Mouse (Mus musculus) midbrain, embryonic 14.5 days (tissue): ENCODE results near the gene Rita1. TPM values are rescaled to one million over a fixed set of nuclear protein-coding genes. Genes with fewer than 3 reads are reported as not detected.

Experiments
- ATAC-seq: fragments of 200-750 bp; cut with Nextera tagmentation; 2 replicates; pipeline ENCODE4 v1.8.0; 2017; ENCODE audit warnings: moderate number of reproducible peaks, moderate library complexity; ENCODE audit not compliant: low FRiP score, low TSS enrichment
- DNase-seq: peaks from one replicate; pipeline ENCODE4 v3.0.0-alpha.2; 2015
- H3K27ac ChIP-seq: fragments of 300-500 bp; sonication (generic); replicated peaks from 2 replicates; pipeline ENCODE4 v1.5.1; 2014; ENCODE audit warnings: mild to moderate bottlenecking, low read depth, low read length, moderate library complexity
- H3K27me3 ChIP-seq: fragments of 300-500 bp; sonication (generic); 2 replicates; pipeline ENCODE4 v1.6.1; 2014; ENCODE audit warnings: low read length, control low read depth, mixed read lengths; ENCODE audit not compliant: control insufficient read depth, insufficient read depth
- H3K36me3 ChIP-seq: fragments of 300-500 bp; sonication (generic); 2 replicates; pipeline ENCODE4 v1.6.1; 2014; ENCODE audit warnings: low read length, control low read depth; ENCODE audit not compliant: control insufficient read depth, insufficient read depth
- H3K4me1 ChIP-seq: fragments of 300-500 bp; sonication (generic); 2 replicates; pipeline ENCODE4 v1.6.1; 2014; ENCODE audit warnings: mild to moderate bottlenecking, antibody characterized with exemption, low read length, control low read depth; ENCODE audit not compliant: control insufficient read depth, insufficient read depth
- H3K4me2 ChIP-seq: fragments of 300-500 bp; sonication (generic); 2 replicates; pipeline ENCODE4 v1.6.1; 2014; ENCODE audit warnings: mild to moderate bottlenecking, low read length, moderate library complexity
- H3K4me3 ChIP-seq: fragments of 300-500 bp; sonication (generic); replicated peaks from 2 replicates; pipeline ENCODE4 v1.5.1; 2014; ENCODE audit warnings: low read depth, low read length
- H3K9ac ChIP-seq: fragments of 300-500 bp; sonication (generic); replicated peaks from 2 replicates; pipeline ENCODE4 v1.6.1; 2014; ENCODE audit warnings: mild to moderate bottlenecking, low read length, moderate library complexity
- H3K9me3 ChIP-seq: fragments of 300-500 bp; sonication (generic); 2 replicates; pipeline ENCODE4 v1.6.1; 2016; ENCODE audit warnings: low read length, control low read depth, mixed read lengths; ENCODE audit not compliant: control insufficient read depth
- WGBS: fragments of 180-500 bp; shearing (Covaris S2); extraction: QIAGEN DNeasy Blood & Tissue Kit; methylation state at CpG from one replicate; pipeline ENCODE4 v1.1.7; 2014; 5-methylcytosine and 5-hydroxymethylcytosine counted together
- polyA plus RNA-seq: library from polyadenylated mRNA; unstranded; fragments of >200 nt; fragmentation: Nextera tagmentation; extraction: Ambion mirVana; gene quantifications from 2 replicates; pipeline ENCODE4 v1.2.1, GENCODE M21; 2014

The Rita1 gene
- polyA plus RNA-seq, 1 experiment from 2014 or later: 20.6 TPM

DNA sequence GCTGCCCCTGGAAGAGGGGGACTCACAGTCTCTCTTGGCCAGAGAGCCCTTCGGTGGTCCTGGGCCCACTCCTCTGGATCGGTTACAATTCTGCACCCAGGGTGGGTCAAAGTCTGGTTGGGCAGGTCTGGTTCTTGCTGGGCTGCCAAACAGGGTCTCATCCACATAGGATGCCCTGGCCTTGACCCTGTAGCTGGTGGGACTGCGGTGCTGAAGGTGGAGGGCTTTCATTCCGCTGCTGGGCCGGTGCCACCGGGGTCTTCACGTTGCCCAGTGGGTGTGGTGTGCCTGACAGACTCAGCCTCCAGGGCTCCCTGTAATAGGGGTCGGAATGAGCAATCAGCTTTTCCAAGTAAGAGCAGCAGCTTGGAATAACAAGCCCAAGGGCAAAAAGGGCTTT is 973 bp downstream of the Rita1 start:
- peak overlapping the region; percentile 57 for H3K9ac ChIP-seq
- H3K4me2 ChIP-seq: peak overlapping the region; percentile 85
- 0 out of 2 replicates have a peak overlapping the region, but pooled peaks have one; percentile 8 for H3K27ac ChIP-seq
- H3K4me1 ChIP-seq: peaks cover 14% of the 10 kb centered on the region
- H3K9me3 ChIP-seq: no peaks in the 10 kb centered on the region
- no peaks in the 10 kb centered on the region for H3K27me3 ChIP-seq
- no peak for ATAC-seq
- peak overlapping the region; percentile 68 for H3K4me3 ChIP-seq
- 52% methylated on average over 8 of the region's 8 CpGs for WGBS
- no peak for DNase-seq
- peaks cover 7% of the 10 kb centered on the region; the same call in 1 of the 2 replicates for H3K36me3 ChIP-seq

DNA sequence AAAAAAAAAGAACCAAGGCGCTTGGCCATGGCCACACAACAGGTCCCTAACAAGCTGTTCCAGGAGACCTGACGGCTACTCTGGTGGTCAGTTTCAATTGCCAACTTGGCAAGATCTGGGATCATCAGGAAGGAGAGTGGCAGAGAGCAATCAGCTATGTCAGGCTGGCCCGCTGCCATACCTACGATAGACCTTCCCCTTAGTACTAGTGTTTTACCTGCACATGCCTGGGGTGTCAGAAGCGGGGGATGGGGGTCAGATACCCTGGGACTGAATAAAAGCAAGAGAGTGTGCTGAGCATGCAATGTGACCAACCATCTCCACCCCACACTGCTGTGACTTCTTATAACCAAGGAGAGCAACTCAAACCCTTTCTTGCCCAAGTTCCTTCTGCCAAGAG is 1.5 kb downstream of the Rita1 start:
- Histone ChIP-seq H3K4me3 (peak overlapping the region; percentile 68), H3K4me2 (peak overlapping the region; percentile 85), H3K27me3 (no peaks in the 10 kb centered on the region), H3K9ac (no peak overlapping the region; the same call in 1 of the 2 replicates), H3K36me3 (peaks cover 7% of the 10 kb centered on the region; the same call in 1 of the 2 replicates), H3K9me3 (no peaks in the 10 kb centered on the region), H3K27ac (no peak overlapping the region), H3K4me1 (peaks cover 14% of the 10 kb centered on the region)
- 92% methylated on average over 5 of the region's 5 CpGs for whole genome bisulfite sequencing
- ATAC-seq (no peak), DNase-seq (no peak)

DNA sequence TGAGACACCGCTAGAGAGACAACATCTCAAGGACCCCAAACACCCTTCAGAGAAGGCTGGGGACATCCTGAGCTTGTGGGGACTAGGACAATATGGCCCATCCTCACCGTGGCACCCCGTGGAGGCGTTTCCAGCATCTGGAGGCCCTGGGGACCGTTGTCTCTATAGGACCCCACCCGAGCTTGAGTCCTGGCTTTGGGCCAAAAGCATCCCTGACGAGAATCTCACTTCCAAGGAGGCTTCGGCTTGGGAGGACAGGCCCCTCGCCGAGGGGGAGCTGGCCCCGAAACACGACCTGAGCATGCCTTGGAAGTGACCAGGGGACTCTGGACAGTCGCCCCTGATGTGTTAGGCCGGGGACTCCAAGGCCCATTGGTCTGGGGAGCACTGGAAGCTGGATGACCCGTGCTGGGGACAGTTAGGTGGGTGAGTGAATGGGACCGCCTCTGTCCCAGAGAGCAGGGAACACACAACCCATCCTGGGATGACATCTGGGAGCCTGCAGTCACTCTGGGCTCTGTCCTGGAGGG is 3.1 kb downstream of the Rita1 start:
- no peak overlapping the region for H3K9ac ChIP-seq
- DNase-seq: no peak
- H3K9me3 ChIP-seq: no peaks in the 10 kb centered on the region
- peaks cover 18% of the 10 kb centered on the region for H3K4me1 ChIP-seq
- H3K27me3 ChIP-seq: no peaks in the 10 kb centered on the region
- H3K27ac ChIP-seq: no peak overlapping the region
- no peak overlapping the region for H3K4me2 ChIP-seq
- 89% methylated on average over 16 of the region's 16 CpGs for WGBS
- ATAC-seq: no peak
- no peak overlapping the region for H3K4me3 ChIP-seq
- peaks cover 7% of the 10 kb centered on the region; the same call in 1 of the 2 replicates for H3K36me3 ChIP-seq

DNA sequence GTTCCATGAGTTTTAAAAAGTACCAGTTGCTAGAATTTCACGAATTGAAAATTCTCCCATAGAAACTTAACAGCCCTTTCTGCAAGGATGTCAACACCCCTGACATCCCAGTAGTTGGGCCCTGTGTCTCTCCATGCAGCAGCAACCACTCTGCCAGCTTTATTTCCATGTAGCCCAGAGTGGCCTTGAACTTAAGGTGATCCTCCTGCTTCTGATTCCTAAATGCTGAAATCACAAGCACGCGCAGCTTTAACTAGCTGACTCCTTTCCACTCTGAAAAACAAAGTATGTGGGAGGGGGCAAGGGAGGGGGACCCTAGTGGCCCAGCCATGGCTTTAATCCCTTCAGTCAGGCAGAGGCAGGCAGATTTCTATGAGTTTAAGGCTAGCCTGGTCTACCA is 5.1 kb downstream of the Rita1 start:
- WGBS: 79% methylated on average over 3 of the region's 3 CpGs
- Histone ChIP-seq H3K9ac (no peak overlapping the region), H3K36me3 (peaks cover 7% of the 10 kb centered on the region; the same call in 1 of the 2 replicates), H3K4me1 (peaks cover 15% of the 10 kb centered on the region), H3K27ac (no peak overlapping the region), H3K4me2 (no peak overlapping the region), H3K9me3 (no peaks in the 10 kb centered on the region), H3K4me3 (no peak overlapping the region), H3K27me3 (no peaks in the 10 kb centered on the region)
- ATAC-seq (no peak), DNase-seq (no peak)

DNA sequence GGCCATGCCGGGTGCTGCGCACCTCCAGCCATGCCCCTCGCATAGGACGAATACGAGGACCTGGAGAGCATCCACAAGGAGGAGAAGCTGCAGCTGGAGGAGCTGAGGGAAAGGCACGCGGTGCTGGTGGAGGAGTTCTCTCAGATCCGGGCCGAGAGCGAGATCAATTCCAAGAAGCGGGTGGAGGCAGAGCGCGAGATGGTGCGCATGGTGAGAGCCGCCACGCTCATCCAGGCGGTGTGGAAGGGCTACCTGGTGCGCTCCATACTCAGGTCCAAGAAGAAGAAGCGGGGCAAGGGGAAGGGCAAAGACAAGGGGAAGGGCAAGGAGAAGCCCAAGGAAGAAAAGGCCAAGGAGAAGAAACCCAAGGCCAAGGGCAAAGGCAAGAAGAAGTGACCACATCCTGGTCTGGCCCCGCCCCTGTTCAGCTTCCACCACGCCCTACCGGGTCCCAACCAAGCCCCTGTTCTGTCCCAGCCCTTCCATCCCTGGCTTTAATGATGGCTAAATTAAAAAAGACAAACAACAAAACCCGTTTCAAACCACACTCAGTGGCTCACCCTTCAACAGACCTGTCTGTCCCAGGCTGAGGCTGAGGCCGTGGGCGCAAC is 5.7 kb downstream of the Rita1 start:
- no peak overlapping the region for H3K27ac ChIP-seq
- H3K4me2 ChIP-seq: no peak overlapping the region
- peaks cover 7% of the 10 kb centered on the region; the same call in 1 of the 2 replicates for H3K36me3 ChIP-seq
- H3K4me3 ChIP-seq: no peak overlapping the region
- no peak for ATAC-seq
- DNase-seq: no peak
- H3K4me1 ChIP-seq: peaks cover 12% of the 10 kb centered on the region
- no peaks in the 10 kb centered on the region for H3K9me3 ChIP-seq
- no peak overlapping the region for H3K9ac ChIP-seq
- 66% methylated on average over 25 of the region's 25 CpGs for WGBS
- H3K27me3 ChIP-seq: no peaks in the 10 kb centered on the region

DNA sequence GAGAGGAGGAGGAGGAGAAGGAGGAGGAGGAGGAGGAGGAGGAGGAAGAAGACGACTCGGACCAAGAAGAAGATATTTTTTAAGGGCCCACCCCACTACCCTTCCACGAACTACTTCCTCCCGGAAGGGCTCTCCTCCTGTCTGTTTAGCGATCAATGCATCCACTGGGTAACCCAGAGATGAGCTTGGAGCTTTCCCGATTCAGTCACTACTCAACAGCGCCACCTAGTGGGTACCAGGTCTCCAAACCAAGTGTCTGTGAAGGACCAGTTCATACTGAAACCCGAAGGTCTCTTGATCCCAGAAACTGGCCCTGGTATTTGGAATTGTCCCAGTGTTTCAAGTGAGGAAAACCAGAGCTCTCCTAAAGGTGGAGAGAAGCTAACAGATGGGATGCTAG is 6.7 kb downstream of the Rita1 start:
- no peaks in the 10 kb centered on the region for H3K9me3 ChIP-seq
- H3K4me1 ChIP-seq: peaks cover 4% of the 10 kb centered on the region; the same call in 1 of the 2 replicates
- no peak overlapping the region; the same call in 1 of the 2 replicates for H3K9ac ChIP-seq
- peak overlapping the region; percentile 68 for H3K27ac ChIP-seq
- H3K36me3 ChIP-seq: peaks cover 7% of the 10 kb centered on the region; the same call in 1 of the 2 replicates
- H3K27me3 ChIP-seq: no peaks in the 10 kb centered on the region
- peak overlapping the region; percentile 31 for H3K4me3 ChIP-seq
- DNase-seq (peak; percentile 97), ATAC-seq (peak; percentile 80)
- 2% methylated on average over 8 of the region's 8 CpGs for WGBS
- peak overlapping the region; percentile 65 for H3K4me2 ChIP-seq

DNA sequence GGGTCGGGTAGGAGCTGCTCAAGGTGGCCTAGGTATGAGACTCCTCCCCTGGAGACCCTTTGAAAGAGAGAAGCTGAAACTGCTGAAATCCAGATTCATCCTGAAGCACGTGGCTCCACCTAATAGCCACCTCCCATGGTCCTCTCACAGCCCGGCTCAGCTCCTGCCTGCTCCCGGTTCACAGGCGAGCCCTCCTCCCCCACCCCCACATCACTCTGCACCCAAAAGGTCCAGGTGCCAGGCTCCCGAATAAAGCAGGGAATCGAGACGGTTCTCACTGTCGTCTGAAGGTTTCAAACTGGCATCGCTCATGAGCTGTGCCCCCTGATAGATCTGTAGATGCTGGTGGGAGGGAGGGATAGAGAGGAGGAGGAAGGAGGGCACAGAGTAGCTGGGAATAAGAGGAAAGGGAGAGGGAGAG is 7.1 kb downstream of the Rita1 start:
- peak; percentile 41; the same call in 1 of the 2 replicates for ATAC-seq
- Histone ChIP-seq H3K4me2 (peak overlapping the region; percentile 65), H3K4me3 (peak overlapping the region; percentile 31), H3K27ac (peak overlapping the region; percentile 68), H3K9ac (peak overlapping the region; percentile 37; the same call in 1 of the 2 replicates), H3K36me3 (peaks cover 7% of the 10 kb centered on the region; the same call in 1 of the 2 replicates), H3K27me3 (no peaks in the 10 kb centered on the region), H3K9me3 (no peaks in the 10 kb centered on the region), H3K4me1 (peaks cover 4% of the 10 kb centered on the region; the same call in 1 of the 2 replicates)
- WGBS: 3% methylated on average over 10 of the region's 10 CpGs
- DNase-seq: peak; percentile 44

DNA sequence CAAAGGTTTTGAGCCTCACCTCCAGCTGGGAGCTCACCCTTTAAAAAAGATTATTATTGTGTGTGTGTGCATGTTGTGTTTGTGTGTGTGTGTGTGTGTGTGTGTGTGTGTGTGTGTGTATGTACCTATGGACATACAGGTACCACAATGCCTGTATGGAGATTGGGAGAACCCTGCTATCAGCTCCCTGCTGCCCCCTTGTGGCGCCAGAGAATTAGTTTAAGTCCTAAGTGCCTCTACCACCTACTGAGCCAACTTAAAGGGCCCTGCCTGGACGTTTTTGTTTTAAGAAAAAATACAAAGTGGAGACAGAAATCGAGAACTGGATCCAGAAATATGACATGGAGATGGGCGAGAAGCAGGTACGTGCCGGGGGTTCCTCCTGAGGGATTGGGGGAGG is 7.5 kb downstream of the Rita1 start:
- Histone ChIP-seq H3K4me2 (peak overlapping the region; percentile 65), H3K36me3 (peaks cover 7% of the 10 kb centered on the region; the same call in 1 of the 2 replicates), H3K27me3 (no peaks in the 10 kb centered on the region), H3K4me1 (peaks cover 4% of the 10 kb centered on the region; the same call in 1 of the 2 replicates), H3K27ac (peak overlapping the region; percentile 68; the same call in 1 of the 2 replicates), H3K9ac (no peak overlapping the region), H3K9me3 (no peaks in the 10 kb centered on the region), H3K4me3 (peak overlapping the region; percentile 31; the same call in 1 of the 2 replicates)
- ATAC-seq: peak; percentile 38; the same call in 1 of the 2 replicates
- 1% methylated on average over 6 of the region's 6 CpGs for WGBS
- peak; percentile 94 for DNase-seq
